Mouse (Mus musculus) heart, embryonic 15.5 days (tissue): ENCODE measurements around the gene Lamtor1. TPM values are rescaled to one million over a fixed set of nuclear protein-coding genes. Genes with fewer than 3 reads are reported as not detected.
A peak's percentile ranks its signal among the peaks of the same experiment; 100 is the strongest.

ENCODE experiments used
- ATAC-seq: fragments of 200-750 bp; cut with Nextera tagmentation; replicated peaks from 2 replicates; pipeline ENCODE4 v1.8.0; 2017; ENCODE audit warnings: low read depth, moderate TSS enrichment; ENCODE audit not compliant: insufficient number of reproducible peaks, insufficient read depth, low FRiP score
- H3K27ac ChIP-seq: fragments of 300-500 bp; sonication (generic); 2 replicates; pipeline ENCODE4 v1.5.1; 2015; ENCODE audit warnings: mild to moderate bottlenecking, inconsistent platforms
- H3K27me3 ChIP-seq: fragments of 300-500 bp; sonication (generic); 2 replicates; pipeline ENCODE4 v1.6.1; 2015; ENCODE audit warnings: inconsistent platforms
- H3K36me3 ChIP-seq: fragments of 300-500 bp; sonication (generic); 2 replicates; pipeline ENCODE4 v1.6.1; 2015; ENCODE audit warnings: mild to moderate bottlenecking, inconsistent platforms
- H3K4me1 ChIP-seq: fragments of 300-500 bp; sonication (generic); replicated peaks from 2 replicates; pipeline ENCODE4 v1.6.1; 2015; ENCODE audit warnings: inconsistent platforms
- H3K4me2 ChIP-seq: fragments of 300-500 bp; sonication (generic); 2 replicates; pipeline ENCODE4 v1.6.1; 2015; ENCODE audit warnings: inconsistent platforms, mild to moderate bottlenecking, moderate library complexity
- H3K4me3 ChIP-seq: fragments of 300-500 bp; sonication (generic); 2 replicates; pipeline ENCODE4 v1.5.1; 2015; ENCODE audit warnings: mild to moderate bottlenecking, inconsistent platforms
- H3K9ac ChIP-seq: fragments of 300-500 bp; sonication (generic); 2 replicates; pipeline ENCODE4 v1.6.1; 2015; ENCODE audit warnings: mild to moderate bottlenecking, inconsistent platforms
- H3K9me3 ChIP-seq: fragments of 300-500 bp; sonication (generic); replicated peaks from 2 replicates; pipeline ENCODE4 v1.6.1; 2016; ENCODE audit warnings: inconsistent platforms
- WGBS: fragments of 180-500 bp; shearing (Covaris S2); methylation state at CpG from one replicate; pipeline ENCODE4 v1.1.7; 2015; ENCODE audit warnings: mixed read lengths; 5-methylcytosine and 5-hydroxymethylcytosine counted together
- polyA plus RNA-seq: library from polyadenylated mRNA; unstranded; fragments of >200 nt; fragmentation: Nextera tagmentation; extraction: Ambion mirVana; gene quantifications from 2 replicates; pipeline ENCODE4 v1.2.1, GENCODE M21; 2015

Gene Lamtor1
- polyA plus RNA-seq, 1 experiment from 2014 or later = 130 TPM

- Histone ChIP-seq H3K36me3 (no peaks in the 10 kb centered on the region), H3K4me1 (0 out of 2 replicates have a peak, but pooled peaks cover 2% of the 10 kb centered on the region), H3K27me3 (no peaks in the 10 kb centered on the region), H3K4me3 (no peak overlapping the region), H3K4me2 (no peak overlapping the region), H3K27ac (no peak overlapping the region), H3K9me3 (no peaks in the 10 kb centered on the region), H3K9ac (no peak overlapping the region)
- WGBS = 87% methylated on average over 5 of the region's 5 CpGs
- no peak for ATAC-seq
These were observed 51.2 kb downstream of the Lamtor1 start for GRCm38 (mm10) chr7:101956911-101957310.

GRCm38 (mm10) chr7:101962829-101963228 lies 57.1 kb downstream of the Lamtor1 start:
- WGBS = 93% methylated on average over 2 of the region's 2 CpGs
- Histone ChIP-seq H3K9ac (no peak overlapping the region), H3K4me3 (no peak overlapping the region), H3K4me1 (peaks cover 14% of the 10 kb centered on the region), H3K27ac (no peak overlapping the region), H3K9me3 (no peaks in the 10 kb centered on the region), H3K4me2 (no peak overlapping the region), H3K36me3 (no peaks in the 10 kb centered on the region), H3K27me3 (no peaks in the 10 kb centered on the region)
- no peak for ATAC-seq

GRCm38 (mm10) chr7:101963621-101964020 lies 57.9 kb downstream of the Lamtor1 start:
- Histone ChIP-seq H3K9me3 (no peaks in the 10 kb centered on the region), H3K4me2 (no peak overlapping the region), H3K9ac (no peak overlapping the region), H3K27ac (no peak overlapping the region), H3K27me3 (no peaks in the 10 kb centered on the region), H3K36me3 (no peaks in the 10 kb centered on the region), H3K4me1 (peaks cover 20% of the 10 kb centered on the region), H3K4me3 (no peak overlapping the region)
- 90% methylated on average over 2 of the region's 2 CpGs for WGBS
- ATAC-seq = no peak

GRCm38 (mm10) chr7:101964551-101964950 lies 58.8 kb downstream of the Lamtor1 start:
- no peaks in the 10 kb centered on the region for H3K27me3 ChIP-seq
- H3K4me2 ChIP-seq = no peak overlapping the region
- ATAC-seq = no peak
- WGBS = 82% methylated on average over 4 of the region's 4 CpGs
- no peaks in the 10 kb centered on the region for H3K36me3 ChIP-seq
- H3K4me3 ChIP-seq = no peak overlapping the region
- no peak overlapping the region for H3K27ac ChIP-seq
- H3K9me3 ChIP-seq = no peaks in the 10 kb centered on the region
- no peak overlapping the region for H3K9ac ChIP-seq
- H3K4me1 ChIP-seq = peaks cover 28% of the 10 kb centered on the region

GRCm38 (mm10) chr7:101965606-101966005 lies 59.9 kb downstream of the Lamtor1 start:
- peaks cover 28% of the 10 kb centered on the region for H3K4me1 ChIP-seq
- WGBS = 54% methylated on average over 2 of the region's 2 CpGs
- H3K9ac ChIP-seq = no peak overlapping the region
- no peaks in the 10 kb centered on the region for H3K27me3 ChIP-seq
- no peaks in the 10 kb centered on the region for H3K36me3 ChIP-seq
- H3K4me2 ChIP-seq = no peak overlapping the region
- no peak overlapping the region for H3K27ac ChIP-seq
- no peaks in the 10 kb centered on the region for H3K9me3 ChIP-seq
- no peak for ATAC-seq
- no peak overlapping the region for H3K4me3 ChIP-seq

GRCm38 (mm10) chr7:101967256-101967655 lies 61.6 kb downstream of the Lamtor1 start:
- Histone ChIP-seq H3K36me3 (no peaks in the 10 kb centered on the region), H3K4me3 (no peak overlapping the region), H3K9me3 (no peaks in the 10 kb centered on the region), H3K4me2 (no peak overlapping the region), H3K27me3 (no peaks in the 10 kb centered on the region), H3K9ac (no peak overlapping the region), H3K4me1 (peaks cover 39% of the 10 kb centered on the region), H3K27ac (peak overlapping the region; percentile 47)
- WGBS = 35% methylated on average over 1 of the region's 1 CpGs
- no peak for ATAC-seq

- H3K27ac ChIP-seq = peak overlapping the region; percentile 100
- H3K27me3 ChIP-seq = no peaks in the 10 kb centered on the region
- peak overlapping the region; percentile 90 for H3K4me2 ChIP-seq
- H3K36me3 ChIP-seq = no peaks in the 10 kb centered on the region
- 62% methylated on average over 2 of the region's 2 CpGs for WGBS
- peaks cover 54% of the 10 kb centered on the region for H3K4me1 ChIP-seq
- no peak overlapping the region for H3K4me3 ChIP-seq
- ATAC-seq = no peak
- 0 out of 2 replicates have a peak overlapping the region, but pooled peaks have one; percentile 90 for H3K9ac ChIP-seq
- H3K9me3 ChIP-seq = no peaks in the 10 kb centered on the region
These were observed 63.0 kb downstream of the Lamtor1 start for GRCm38 (mm10) chr7:101968751-101969150.

- H3K4me1 ChIP-seq = peaks cover 65% of the 10 kb centered on the region
- H3K36me3 ChIP-seq = no peaks in the 10 kb centered on the region
- H3K4me3 ChIP-seq = peak overlapping the region; percentile 91
- peak overlapping the region; percentile 100 for H3K27ac ChIP-seq
- no peaks in the 10 kb centered on the region for H3K27me3 ChIP-seq
- ATAC-seq = peak; percentile 90
- peak overlapping the region; percentile 90 for H3K4me2 ChIP-seq
- H3K9me3 ChIP-seq = no peaks in the 10 kb centered on the region
- H3K9ac ChIP-seq = peak overlapping the region; percentile 90
- under 1% methylated on average over 53 of the region's 53 CpGs for WGBS
These were observed 64.2 kb downstream of the Lamtor1 start for GRCm38 (mm10) chr7:101969694-101970428.

GRCm38 (mm10) chr7:101970429-101970775 lies 64.7 kb downstream of the Lamtor1 start:
- no peaks in the 10 kb centered on the region for H3K9me3 ChIP-seq
- peaks cover 69% of the 10 kb centered on the region for H3K4me1 ChIP-seq
- H3K4me2 ChIP-seq = peak overlapping the region; percentile 90
- peak overlapping the region; percentile 100 for H3K27ac ChIP-seq
- 0% methylated on average over 17 of the region's 17 CpGs for WGBS
- peak; percentile 75 for ATAC-seq
- peak overlapping the region; percentile 90 for H3K9ac ChIP-seq
- peak overlapping the region; percentile 91 for H3K4me3 ChIP-seq
- H3K36me3 ChIP-seq = no peaks in the 10 kb centered on the region
- no peaks in the 10 kb centered on the region for H3K27me3 ChIP-seq

GRCm38 (mm10) chr7:101970821-101971461 lies 65.2 kb downstream of the Lamtor1 start:
- Histone ChIP-seq H3K9me3 (no peaks in the 10 kb centered on the region), H3K27me3 (no peaks in the 10 kb centered on the region), H3K27ac (peak overlapping the region; percentile 100), H3K36me3 (no peaks in the 10 kb centered on the region), H3K4me1 (peaks cover 66% of the 10 kb centered on the region), H3K9ac (peak overlapping the region; percentile 90), H3K4me3 (peak overlapping the region; percentile 91), H3K4me2 (peak overlapping the region; percentile 90)
- ATAC-seq = peak; percentile 58
- WGBS = 2% methylated on average over 19 of the region's 19 CpGs

- Histone ChIP-seq H3K9ac (peak overlapping the region; percentile 90), H3K4me2 (peak overlapping the region; percentile 90), H3K9me3 (no peaks in the 10 kb centered on the region), H3K4me1 (peaks cover 65% of the 10 kb centered on the region), H3K36me3 (no peaks in the 10 kb centered on the region), H3K27me3 (no peaks in the 10 kb centered on the region), H3K27ac (peak overlapping the region; percentile 100), H3K4me3 (peak overlapping the region; percentile 91)
- no peak for ATAC-seq
- WGBS = 38% methylated on average over 2 of the region's 2 CpGs
These were observed 66.0 kb downstream of the Lamtor1 start for GRCm38 (mm10) chr7:101971721-101972120.
